In genomic region chrX:53114994-53115393, GRCm38 (mm10) we compare ENCODE assay signal across 20 mouse cellular contexts.
DNase-seq lines count a peak whose midpoint lies in the region; ATAC-seq and TF ChIP-seq lines count a peak whose summit lies in the region.
"Had no signal": no experiment of that assay in that cellular context is flagged by ENCODE, and none has a peak within 500 bp of the region (broad histone marks: within the 10 kb centered on the region; RNA-seq: fewer than 3 reads in every experiment).

No protein-coding gene starts in this region.

- ATAC-seq in embryonic facial prominence, embryonic 15.5 days (ENCODE audit: insufficient number of reproducible peaks, low FRiP score, low TSS enrichment, low read depth): no peak
- ATAC-seq in kidney, embryonic 14.5 days (ENCODE audit: low FRiP score, low TSS enrichment): peak; percentile 12; the same call in 1 of the 2 replicates
- peak; percentile 52 for ATAC-seq in Patski
- ATAC-seq: forebrain, postnatal 0 days; hindbrain, embryonic 16.5 days; intestine, embryonic 15.5 days; midbrain, embryonic 15.5 days had no signal

- H3K4me2 ChIP-seq in embryonic facial prominence, embryonic 15.5 days (replicated peaks): no peak overlapping the region
- no peak overlapping the region for H3K4me2 ChIP-seq in kidney, embryonic 14.5 days (replicated peaks; ENCODE audit: low read depth, low read length)
- H3K4me2 ChIP-seq: heart, embryonic 13.5 days; intestine, embryonic 15.5 days; midbrain, embryonic 15.5 days; neural tube, embryonic 13.5 days had no signal

- H3K27me3 ChIP-seq in embryonic facial prominence, embryonic 15.5 days: no peaks in the 10 kb centered on the region
- peaks cover 16% of the 10 kb centered on the region; the same call in 1 of the 2 replicates for H3K27me3 ChIP-seq in embryonic facial prominence, embryonic 10.5 days (replicated peaks; ENCODE audit: low read depth, poor library complexity, severe bottlenecking)
- H3K27me3 ChIP-seq in kidney, embryonic 14.5 days (ENCODE audit: control insufficient read depth, insufficient read depth, low read length): no peaks in the 10 kb centered on the region
- H3K27me3 ChIP-seq in Patski: peaks cover 8% of the 10 kb centered on the region
- H3K27me3 ChIP-seq: heart, embryonic 13.5 days; intestine, embryonic 15.5 days; midbrain, embryonic 15.5 days; neural tube, embryonic 13.5 days had no signal

- in situ Hi-C loops in Patski (cut with MboI; ENCODE audit: low pct_unique_long_range_greater_than_20kb): no loop called here

- H3K27ac ChIP-seq in embryonic facial prominence, embryonic 15.5 days (replicated peaks): peak overlapping the region; percentile 11; the same call in 1 of the 2 replicates
- no peak overlapping the region for H3K27ac ChIP-seq in embryonic facial prominence, embryonic 10.5 days (replicated peaks)
- H3K27ac ChIP-seq in kidney, embryonic 14.5 days (ENCODE audit: low read depth, low read length): no peak overlapping the region
- H3K27ac ChIP-seq: heart, embryonic 13.5 days; intestine, embryonic 15.5 days; macrophage; midbrain, embryonic 15.5 days; neural tube, embryonic 13.5 days had no signal

- H3K4me3 ChIP-seq in embryonic facial prominence, embryonic 15.5 days (replicated peaks): no peak overlapping the region
- H3K4me3 ChIP-seq in embryonic facial prominence, embryonic 10.5 days: no peak overlapping the region
- H3K4me3 ChIP-seq in kidney, embryonic 14.5 days (ENCODE audit: low read length): no peak overlapping the region
- H3K4me3 ChIP-seq: heart, embryonic 13.5 days; intestine, embryonic 15.5 days; midbrain, embryonic 15.5 days; neural tube, embryonic 13.5 days had no signal

- no peak for DNase-seq in embryonic facial prominence, embryonic 10.5 days (ENCODE audit: low spot score)
- no peak for DNase-seq in kidney, postnatal 25 days
- no peak for DNase-seq in Patski (ENCODE audit: low read depth, low spot score)
- no peak for DNase-seq in right cerebral cortex, postnatal 10 days (ENCODE audit: low spot score in 2 of 2)
- no peak for DNase-seq in layer of hippocampus, adult 11-12 months (ENCODE audit: low spot score)
- DNase-seq: adrenal gland, postnatal 25 days; cerebellum, adult 9-11 months; forebrain, postnatal 0 days; heart, postnatal 36 days; kidney, adult 8-10 months; retina, postnatal 1 day; thymus, postnatal 25 days had no signal

- POLR2A ChIA-PET in Patski (lab: Charles Lee): no interaction called here

- no peaks in the 10 kb centered on the region for H3K9me3 ChIP-seq in embryonic facial prominence, embryonic 15.5 days (replicated peaks)
- no peaks in the 10 kb centered on the region for H3K9me3 ChIP-seq in embryonic facial prominence, embryonic 10.5 days
- H3K9me3 ChIP-seq in kidney, embryonic 14.5 days (ENCODE audit: control insufficient read depth, low read length): no peaks in the 10 kb centered on the region
- H3K9me3 ChIP-seq: heart, embryonic 13.5 days; intestine, embryonic 15.5 days; midbrain, embryonic 15.5 days; neural tube, embryonic 13.5 days had no signal

- H3K4me1 ChIP-seq in embryonic facial prominence, embryonic 15.5 days: 0 out of 2 replicates have a peak, but pooled peaks cover 7% of the 10 kb centered on the region
- peaks cover 10% of the 10 kb centered on the region for H3K4me1 ChIP-seq in embryonic facial prominence, embryonic 10.5 days
- no peaks in the 10 kb centered on the region for H3K4me1 ChIP-seq in kidney, embryonic 14.5 days (ENCODE audit: control insufficient read depth, insufficient read depth, low read length)
- H3K4me1 ChIP-seq: intestine, embryonic 15.5 days; midbrain, embryonic 15.5 days; neural tube, embryonic 13.5 days had no signal

- no peaks in the 10 kb centered on the region for H3K36me3 ChIP-seq in embryonic facial prominence, embryonic 15.5 days
- no peaks in the 10 kb centered on the region for H3K36me3 ChIP-seq in embryonic facial prominence, embryonic 10.5 days (replicated peaks)
- no peaks in the 10 kb centered on the region for H3K36me3 ChIP-seq in kidney, embryonic 14.5 days (ENCODE audit: control insufficient read depth, insufficient read depth, low read length)
- H3K36me3 ChIP-seq: heart, embryonic 13.5 days; intestine, embryonic 15.5 days; midbrain, embryonic 15.5 days; neural tube, embryonic 13.5 days had no signal

- whole genome bisulfite sequencing in embryonic facial prominence, embryonic 15.5 days: 52% methylated on average over 7 of the region's 7 CpGs
- WGBS in embryonic facial prominence, embryonic 10.5 days: 70% methylated on average over 7 of the region's 7 CpGs
- WGBS in kidney, embryonic 14.5 days: 67% methylated on average over 7 of the region's 7 CpGs

- H3K9ac ChIP-seq in embryonic facial prominence, embryonic 15.5 days: no peak overlapping the region
- no peak overlapping the region for H3K9ac ChIP-seq in kidney, embryonic 14.5 days (ENCODE audit: low read depth, low read length)
- H3K9ac ChIP-seq: forebrain, postnatal 0 days; heart, embryonic 13.5 days; intestine, embryonic 15.5 days; midbrain, embryonic 15.5 days; neural tube, embryonic 13.5 days had no signal

- TF ChIP-seq CTCF in Patski (IDR thresholded peaks at IDR 0.05): no peak

- CTCF ChIA-PET in Patski (lab: Charles Lee): interaction anchor here (0.7 to 1.4 kb wide), 2 partner anchors 24 to 29 kb away, joined by 3 read pairs; no protein-coding TSS in a partner anchor
